Mouse (Mus musculus) spleen, adult 2 months (tissue): Measurements from ENCODE around the gene Steap3. TPM values are rescaled to one million over a fixed set of nuclear protein-coding genes. Genes with fewer than 3 reads are reported as not detected.

Experiments used
- DNase-seq, 2 experiments: peaks; one replicate each; pipeline versions ENCODE4 v3.0.0 to v3.0.0-alpha.2; 2012 to 2021; ENCODE audit warnings: low spot score in 2 of 2, low read depth in 1 of 2
- H3K27ac ChIP-seq: fragments of 200-500 bp; 2 replicates; pipeline ENCODE4 v1.5.1; 2012; ENCODE audit warnings: low read length, inconsistent platforms; ENCODE audit not compliant: insufficient read depth
- H3K27me3 ChIP-seq: fragments of 200-500 bp; 2 replicates; pipeline ENCODE4 v1.6.1; 2012; ENCODE audit warnings: mild to moderate bottlenecking, moderate library complexity, low read length, inconsistent platforms; ENCODE audit not compliant: control insufficient read depth, insufficient read depth
- H3K36me3 ChIP-seq: fragments of 200-500 bp; 2 replicates; pipeline ENCODE4 v1.6.1; 2012; ENCODE audit warnings: mild to moderate bottlenecking, low read length, inconsistent platforms; ENCODE audit not compliant: control insufficient read depth, insufficient read depth
- H3K4me1 ChIP-seq: fragments of 200-500 bp; 2 replicates; pipeline ENCODE4 v1.6.1; 2011; ENCODE audit warnings: inconsistent platforms; ENCODE audit not compliant: control insufficient read depth, insufficient read depth, insufficient read length
- H3K4me3 ChIP-seq: fragments of 200-500 bp; 2 replicates; pipeline ENCODE4 v1.5.1; 2011; ENCODE audit warnings: mild to moderate bottlenecking, inconsistent platforms; ENCODE audit not compliant: insufficient read depth, insufficient read length; ENCODE audit errors: extremely low read depth
- CTCF ChIP-seq: fragments of 200-500 bp; IDR thresholded peaks from 2 replicates; pipeline ENCODE4 v1.5.1; 2011; ENCODE audit warnings: mild to moderate bottlenecking, inconsistent platforms; ENCODE audit not compliant: insufficient read depth, insufficient read length, insufficient replicate concordance; ENCODE audit errors: extremely low read depth
- POLR2A ChIP-seq: fragments of 200-500 bp; IDR thresholded peaks from 2 replicates; pipeline ENCODE4 v1.6.1; 2011; ENCODE audit warnings: low read depth, low read length, inconsistent platforms
- WGBS: fragments of 180-500 bp; shearing (Covaris S2); methylation state at CpG from one replicate; pipeline ENCODE4 v1.1.7; 2018; 5-methylcytosine and 5-hydroxymethylcytosine counted together
- polyA plus RNA-seq: library from polyadenylated mRNA; depleted of rRNA; stranded (reverse); fragments of >200 nt; gene quantifications from 2 replicates; pipeline ENCODE4 v1.2.3, GENCODE M21; 2012

Steap3 gene
- polyA plus RNA-seq, 1 experiment: 16.2 TPM

DNA sequence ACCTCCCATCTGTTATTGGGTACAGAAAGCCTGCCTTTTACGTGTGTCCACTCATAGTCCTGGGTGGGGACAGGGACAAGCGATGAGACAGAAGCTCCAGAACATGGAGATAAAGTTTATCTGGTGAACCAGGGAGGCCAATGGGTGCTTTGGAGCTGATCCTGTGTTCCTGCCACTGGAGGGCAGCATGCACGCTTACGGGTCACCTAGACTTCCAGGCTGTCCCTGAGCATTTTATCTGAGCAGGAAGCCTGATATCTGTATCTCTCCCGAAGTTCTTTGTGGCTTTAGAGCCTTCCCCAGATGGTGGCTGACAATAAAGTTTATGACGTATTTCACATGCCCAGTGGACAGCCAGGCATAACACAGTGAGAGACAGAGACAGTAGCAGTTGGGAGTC is 41.2 kb downstream of the Steap3 start:
- Histone ChIP-seq H3K36me3 (no peaks in the 10 kb centered on the region), H3K27ac (no peak overlapping the region), H3K4me1 (no peaks in the 10 kb centered on the region), H3K27me3 (no peaks in the 10 kb centered on the region), H3K4me3 (no peak overlapping the region)
- TF ChIP-seq CTCF: peak; percentile 23; the same call in 1 of the 2 replicates
- no peak for TF ChIP-seq POLR2A
- 50% methylated on average over 6 of the region's 6 CpGs for WGBS
- DNase-seq: no peak

- no peaks in the 10 kb centered on the region for H3K4me1 ChIP-seq
- no peaks in the 10 kb centered on the region for H3K36me3 ChIP-seq
- no peak for DNase-seq
- H3K4me3 ChIP-seq: no peak overlapping the region
- 93% methylated on average over 10 of the region's 10 CpGs for WGBS
- H3K27ac ChIP-seq: no peak overlapping the region
- TF ChIP-seq POLR2A (no peak), CTCF (no peak)
- no peaks in the 10 kb centered on the region for H3K27me3 ChIP-seq
These were observed 42.6 kb downstream of the Steap3 start for GRCm38 (mm10) chr1:120229723-120230471.

GRCm38 (mm10) chr1:120223613-120224012 is 48.9 kb downstream of the Steap3 start:
- no peak for DNase-seq
- no peak for TF ChIP-seq CTCF
- Histone ChIP-seq H3K4me3 (no peak overlapping the region), H3K36me3 (no peaks in the 10 kb centered on the region), H3K4me1 (no peaks in the 10 kb centered on the region), H3K27me3 (no peaks in the 10 kb centered on the region), H3K27ac (no peak overlapping the region)
- WGBS: 83% methylated on average over 4 of the region's 4 CpGs

DNA sequence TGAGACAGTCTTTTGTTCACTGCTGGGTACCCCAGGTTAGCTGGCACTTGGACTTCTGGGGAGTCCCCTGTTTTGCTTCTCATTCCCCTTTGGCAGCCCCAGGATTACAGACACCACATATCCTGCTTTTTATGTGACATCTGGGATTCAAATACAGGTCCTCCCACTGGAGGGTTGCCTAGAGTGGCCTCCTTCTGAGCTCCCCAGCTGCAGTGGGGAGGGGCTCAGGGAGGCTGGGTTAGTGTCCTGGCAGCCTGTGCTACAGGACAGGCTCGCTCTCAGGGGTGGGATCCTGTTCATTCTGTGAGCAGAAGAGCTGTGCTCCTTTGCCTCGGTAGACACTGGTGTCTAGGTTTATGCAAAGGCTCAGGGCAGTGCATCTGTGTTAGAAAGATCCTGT is 51.2 kb downstream of the Steap3 start:
- H3K27ac ChIP-seq: no peak overlapping the region
- DNase-seq: no peak
- H3K27me3 ChIP-seq: no peaks in the 10 kb centered on the region
- no peak overlapping the region for H3K4me3 ChIP-seq
- no peak for TF ChIP-seq CTCF
- no peaks in the 10 kb centered on the region for H3K4me1 ChIP-seq
- 71% methylated on average over 2 of the region's 2 CpGs for WGBS
- H3K36me3 ChIP-seq: no peaks in the 10 kb centered on the region

GRCm38 (mm10) chr1:120220841-120221240 is 51.7 kb downstream of the Steap3 start:
- no peak overlapping the region for H3K4me3 ChIP-seq
- no peaks in the 10 kb centered on the region for H3K36me3 ChIP-seq
- H3K27ac ChIP-seq: no peak overlapping the region
- H3K4me1 ChIP-seq: no peaks in the 10 kb centered on the region
- no peaks in the 10 kb centered on the region for H3K27me3 ChIP-seq
- WGBS: 85% methylated on average over 6 of the region's 6 CpGs
- DNase-seq: no peak
- TF ChIP-seq CTCF (no peak), POLR2A (no peak)

GRCm38 (mm10) chr1:120208502-120209230 is 63.8 kb downstream of the Steap3 start:
- Histone ChIP-seq H3K4me1 (peaks cover 9% of the 10 kb centered on the region; the same call in 1 of the 2 replicates), H3K27me3 (no peaks in the 10 kb centered on the region), H3K27ac (no peak overlapping the region), H3K4me3 (no peak overlapping the region), H3K36me3 (no peaks in the 10 kb centered on the region)
- 61% methylated on average over 11 of the region's 11 CpGs for WGBS
- DNase-seq: peak in 1 of 2 experiments; percentile 31
- TF ChIP-seq CTCF: no peak
- TF ChIP-seq POLR2A: no peak

DNA sequence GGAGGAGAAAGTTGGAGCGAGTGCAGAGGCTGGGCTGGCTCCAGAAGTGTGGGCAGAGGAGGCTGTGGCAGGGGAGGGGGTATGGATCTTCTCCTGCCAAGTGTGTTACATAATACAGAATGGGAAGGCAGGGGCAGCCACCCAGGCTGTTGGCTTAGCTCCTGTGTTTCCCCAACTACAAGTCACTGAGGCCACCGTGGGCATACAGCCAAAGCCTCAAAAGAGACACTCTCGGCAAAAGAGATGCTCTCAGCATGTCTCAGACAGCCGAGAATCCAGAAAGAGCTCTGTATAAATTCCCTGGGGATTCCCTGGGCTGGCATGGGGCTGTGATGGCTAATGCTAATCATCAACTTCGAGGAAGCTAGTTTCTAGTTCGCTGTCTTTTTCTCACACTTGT is 64.9 kb downstream of the Steap3 start:
- 65% methylated on average over 6 of the region's 6 CpGs for WGBS
- TF ChIP-seq CTCF: no peak
- TF ChIP-seq POLR2A: no peak
- Histone ChIP-seq H3K4me1 (peaks cover 9% of the 10 kb centered on the region; the same call in 1 of the 2 replicates), H3K27ac (no peak overlapping the region), H3K27me3 (no peaks in the 10 kb centered on the region), H3K36me3 (no peaks in the 10 kb centered on the region), H3K4me3 (no peak overlapping the region)
- no peak for DNase-seq
